Mouse (Mus musculus) hindbrain, embryonic 12.5 days (tissue): ENCODE data around the gene Per1. TPM values are rescaled to one million over a fixed set of nuclear protein-coding genes. Genes with fewer than 3 reads are reported as not detected.

Experiments
- ATAC-seq: fragments of 200-750 bp; cut with Nextera tagmentation; 2 replicates; pipeline ENCODE4 v1.8.0; 2017; ENCODE audit warnings: moderate TSS enrichment; ENCODE audit not compliant: low FRiP score
- H3K27ac ChIP-seq: fragments of 300-500 bp; sonication (generic); 2 replicates; pipeline ENCODE4 v1.5.1; 2016; ENCODE audit warnings: mild to moderate bottlenecking
- H3K27me3 ChIP-seq: fragments of 300-500 bp; sonication (generic); 2 replicates; pipeline ENCODE4 v1.6.1; 2016; ENCODE audit warnings: mild to moderate bottlenecking
- H3K36me3 ChIP-seq: fragments of 300-500 bp; sonication (generic); 2 replicates; pipeline ENCODE4 v1.6.1; 2016; ENCODE audit warnings: mild to moderate bottlenecking
- H3K4me1 ChIP-seq: fragments of 300-500 bp; sonication (generic); 2 replicates; pipeline ENCODE4 v1.6.1; 2016
- H3K4me2 ChIP-seq: fragments of 300-500 bp; sonication (generic); replicated peaks from 2 replicates; pipeline ENCODE4 v1.6.1; 2016; ENCODE audit warnings: mild to moderate bottlenecking
- H3K4me3 ChIP-seq: fragments of 300-500 bp; sonication (generic); 2 replicates; pipeline ENCODE4 v1.5.1; 2016; ENCODE audit warnings: mild to moderate bottlenecking
- H3K9ac ChIP-seq: fragments of 300-500 bp; sonication (generic); 2 replicates; pipeline ENCODE4 v1.6.1; 2016; ENCODE audit warnings: mild to moderate bottlenecking, moderate library complexity
- H3K9me3 ChIP-seq: fragments of 300-500 bp; sonication (generic); replicated peaks from 2 replicates; pipeline ENCODE4 v1.6.1; 2016; ENCODE audit warnings: mild to moderate bottlenecking
- WGBS: fragments of 180-500 bp; shearing (Covaris S2); methylation state at CpG from one replicate; pipeline ENCODE4 v1.1.7; 2016; 5-methylcytosine and 5-hydroxymethylcytosine counted together
- polyA plus RNA-seq: library from polyadenylated mRNA; unstranded; fragments of >200 nt; fragmentation: Nextera tagmentation; extraction: Ambion mirVana; gene quantifications from 2 replicates; pipeline ENCODE4 v1.2.1, GENCODE M21; 2016

The Per1 gene
- polyA plus RNA-seq, 1 experiment from 2014 or later, result 9.8 TPM

- peaks cover 58% of the 10 kb centered on the region for H3K4me1 ChIP-seq
- H3K27me3 ChIP-seq, result no peaks in the 10 kb centered on the region
- WGBS, result 3% methylated on average over 29 of the region's 29 CpGs
- peak overlapping the region; percentile 93 for H3K4me2 ChIP-seq
- ATAC-seq, result no peak
- peak overlapping the region; percentile 82 for H3K27ac ChIP-seq
- peak overlapping the region; percentile 23 for H3K4me3 ChIP-seq
- peaks cover 23% of the 10 kb centered on the region for H3K36me3 ChIP-seq
- peak overlapping the region; percentile 63 for H3K9ac ChIP-seq
- H3K9me3 ChIP-seq, result no peaks in the 10 kb centered on the region
These were observed 2.2 kb downstream of the Per1 start for GRCm38 (mm10) chr11:69096987-69097900.

DNA sequence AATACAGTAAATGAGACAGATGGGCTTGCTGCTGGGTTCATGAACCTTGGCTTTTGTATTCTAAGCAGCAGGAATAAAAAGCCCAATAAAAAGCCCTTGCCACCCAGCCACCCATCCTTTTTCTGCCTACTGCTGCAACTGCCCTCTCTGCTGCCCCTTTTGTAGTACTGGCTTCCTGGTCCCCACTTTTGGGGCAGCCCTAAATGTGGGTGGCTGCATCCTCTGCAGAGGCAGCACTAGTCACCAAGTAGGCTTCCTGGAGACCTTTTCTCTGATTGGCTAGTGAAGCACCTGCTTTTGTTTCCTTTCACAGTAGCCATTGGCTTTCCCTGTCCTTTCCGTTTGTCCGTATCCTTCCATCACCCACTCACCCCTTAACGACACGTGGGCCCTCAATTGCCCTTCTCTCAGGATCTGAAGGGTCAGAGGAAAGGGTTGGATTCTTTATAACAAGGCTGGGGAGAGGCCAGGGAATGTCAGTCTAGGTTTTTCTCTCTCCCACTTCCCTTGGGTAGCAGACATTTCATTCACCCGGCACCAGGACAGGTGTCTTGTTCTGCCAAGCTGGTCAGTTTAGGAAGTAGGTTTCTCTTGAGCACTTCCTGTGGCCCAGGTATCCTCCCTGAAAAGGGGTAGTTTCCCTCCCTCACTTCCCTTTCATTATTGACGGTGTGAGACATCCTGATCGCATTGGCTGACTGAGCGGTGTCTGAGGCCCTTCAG is 3.2 kb downstream of the Per1 start:
- H3K9me3 ChIP-seq, result no peaks in the 10 kb centered on the region
- WGBS, result 21% methylated on average over 8 of the region's 8 CpGs
- 0 out of 2 replicates have a peak overlapping the region, but pooled peaks have one; percentile 76 for H3K9ac ChIP-seq
- no peak for ATAC-seq
- peak overlapping the region; percentile 51 for H3K4me3 ChIP-seq
- peak overlapping the region; percentile 82 for H3K27ac ChIP-seq
- no peaks in the 10 kb centered on the region for H3K27me3 ChIP-seq
- peak overlapping the region; percentile 93 for H3K4me2 ChIP-seq
- peaks cover 58% of the 10 kb centered on the region for H3K4me1 ChIP-seq
- H3K36me3 ChIP-seq, result peaks cover 27% of the 10 kb centered on the region

DNA sequence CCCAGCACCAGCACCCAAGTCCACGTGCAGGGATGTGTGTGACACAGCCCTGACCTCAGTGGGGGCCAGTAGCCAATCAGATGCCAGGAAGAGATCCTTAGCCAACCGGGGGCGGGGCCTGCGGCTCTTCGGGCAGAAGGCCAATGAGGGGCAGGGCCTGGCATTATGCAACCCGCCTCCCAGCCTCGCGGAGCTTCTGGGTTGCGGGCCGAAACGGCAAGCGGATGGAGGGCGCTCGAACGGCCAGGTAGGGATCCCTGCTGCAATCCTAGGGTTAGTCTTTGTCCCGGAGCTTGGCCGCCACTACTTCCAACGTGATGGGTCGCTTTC is 3.7 kb downstream of the Per1 start:
- under 1% methylated on average over 19 of the region's 19 CpGs for WGBS
- Histone ChIP-seq H3K27me3 (no peaks in the 10 kb centered on the region), H3K4me3 (peak overlapping the region; percentile 51), H3K4me1 (peaks cover 58% of the 10 kb centered on the region), H3K27ac (peak overlapping the region; percentile 82), H3K36me3 (peaks cover 32% of the 10 kb centered on the region), H3K9ac (peak overlapping the region; percentile 76), H3K4me2 (peak overlapping the region; percentile 93), H3K9me3 (no peaks in the 10 kb centered on the region)
- ATAC-seq, result peak; percentile 20

- peak overlapping the region; percentile 82 for H3K27ac ChIP-seq
- peak overlapping the region; percentile 51 for H3K4me3 ChIP-seq
- 1% methylated on average over 22 of the region's 22 CpGs for WGBS
- peaks cover 38% of the 10 kb centered on the region for H3K36me3 ChIP-seq
- peak overlapping the region; percentile 76 for H3K9ac ChIP-seq
- peak overlapping the region; percentile 93 for H3K4me2 ChIP-seq
- no peaks in the 10 kb centered on the region for H3K9me3 ChIP-seq
- no peaks in the 10 kb centered on the region for H3K27me3 ChIP-seq
- peaks cover 56% of the 10 kb centered on the region for H3K4me1 ChIP-seq
- ATAC-seq, result no peak
These were observed 4.3 kb downstream of the Per1 start for GRCm38 (mm10) chr11:69099177-69099914.

DNA sequence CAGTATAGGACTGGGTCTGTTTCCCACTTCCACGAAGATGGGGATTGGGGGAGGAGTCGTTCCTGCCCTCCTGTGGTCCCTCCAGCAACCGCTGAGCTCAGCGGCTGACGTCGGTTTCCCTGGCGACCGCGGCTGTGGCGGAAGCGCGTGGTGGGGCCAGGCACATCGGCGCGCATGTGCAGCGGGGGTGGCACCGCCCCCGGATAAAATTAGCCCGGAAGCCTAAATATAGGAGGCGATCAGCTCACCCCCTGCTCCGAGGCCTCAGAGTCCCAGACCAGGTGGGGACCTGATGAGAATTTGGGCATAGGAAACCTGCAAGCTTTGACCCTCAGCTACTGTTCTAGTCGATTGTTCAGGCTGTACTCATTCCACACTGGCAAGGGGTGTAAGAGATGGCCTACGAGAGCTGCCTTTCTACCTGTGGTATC is 4.9 kb downstream of the Per1 start:
- Histone ChIP-seq H3K4me2 (peak overlapping the region; percentile 93), H3K4me1 (peaks cover 53% of the 10 kb centered on the region), H3K27ac (peak overlapping the region; percentile 82), H3K9ac (peak overlapping the region; percentile 76), H3K4me3 (peak overlapping the region; percentile 51), H3K36me3 (peaks cover 44% of the 10 kb centered on the region), H3K9me3 (no peaks in the 10 kb centered on the region), H3K27me3 (no peaks in the 10 kb centered on the region)
- under 1% methylated on average over 23 of the region's 23 CpGs for WGBS
- peak; percentile 24; the same call in 1 of the 2 replicates for ATAC-seq

- H3K4me3 ChIP-seq, result peak overlapping the region; percentile 51
- peaks cover 47% of the 10 kb centered on the region for H3K4me1 ChIP-seq
- no peaks in the 10 kb centered on the region for H3K27me3 ChIP-seq
- ATAC-seq, result no peak
- peak overlapping the region; percentile 76 for H3K9ac ChIP-seq
- H3K4me2 ChIP-seq, result peak overlapping the region; percentile 93
- H3K36me3 ChIP-seq, result peaks cover 53% of the 10 kb centered on the region
- WGBS, result 92% methylated on average over 20 of the region's 20 CpGs
- H3K27ac ChIP-seq, result peak overlapping the region; percentile 82; the same call in 1 of the 2 replicates
- no peaks in the 10 kb centered on the region for H3K9me3 ChIP-seq
These were observed 5.8 kb downstream of the Per1 start for GRCm38 (mm10) chr11:69100639-69101360.

DNA sequence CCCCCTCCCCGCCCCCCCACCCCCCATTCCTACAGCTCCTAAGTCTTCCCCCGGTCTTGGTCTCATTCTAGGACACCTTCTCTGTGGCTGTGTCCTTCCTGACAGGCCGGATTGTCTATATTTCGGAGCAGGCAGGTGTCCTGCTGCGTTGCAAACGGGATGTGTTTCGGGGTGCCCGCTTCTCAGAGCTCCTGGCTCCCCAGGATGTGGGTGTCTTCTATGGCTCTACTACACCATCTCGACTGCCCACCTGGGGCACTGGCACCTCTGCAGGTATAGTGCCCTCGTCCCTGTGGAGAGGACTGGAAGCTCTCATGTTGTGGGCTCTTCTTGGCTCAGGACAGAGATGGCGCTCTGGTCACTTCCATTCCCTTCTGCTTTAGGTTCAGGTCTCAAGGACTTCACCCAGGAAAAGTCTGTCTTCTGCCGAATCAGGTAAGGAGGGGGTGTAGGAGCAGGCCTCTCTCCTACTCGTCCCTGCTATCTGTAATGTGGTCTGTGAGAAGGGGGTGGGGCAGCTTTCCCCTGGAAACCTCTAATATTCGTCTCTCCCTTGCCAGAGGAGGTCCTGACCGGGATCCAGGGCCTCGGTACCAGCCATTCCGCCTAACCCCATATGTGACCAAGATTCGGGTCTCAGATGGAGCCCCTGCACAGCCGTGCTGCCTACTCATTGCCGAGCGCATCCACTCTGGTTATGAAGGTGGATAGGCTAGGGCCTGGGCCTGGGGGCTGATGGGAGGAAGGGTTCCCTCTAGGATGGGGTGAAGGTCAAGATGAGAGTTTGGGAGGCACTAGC is 6.8 kb downstream of the Per1 start:
- Histone ChIP-seq H3K9ac (no peak overlapping the region), H3K27me3 (no peaks in the 10 kb centered on the region), H3K4me3 (no peak overlapping the region), H3K27ac (no peak overlapping the region), H3K4me1 (peaks cover 38% of the 10 kb centered on the region), H3K36me3 (peaks cover 62% of the 10 kb centered on the region), H3K9me3 (no peaks in the 10 kb centered on the region), H3K4me2 (no peak overlapping the region)
- 92% methylated on average over 21 of the region's 21 CpGs for WGBS
- ATAC-seq, result no peak

DNA sequence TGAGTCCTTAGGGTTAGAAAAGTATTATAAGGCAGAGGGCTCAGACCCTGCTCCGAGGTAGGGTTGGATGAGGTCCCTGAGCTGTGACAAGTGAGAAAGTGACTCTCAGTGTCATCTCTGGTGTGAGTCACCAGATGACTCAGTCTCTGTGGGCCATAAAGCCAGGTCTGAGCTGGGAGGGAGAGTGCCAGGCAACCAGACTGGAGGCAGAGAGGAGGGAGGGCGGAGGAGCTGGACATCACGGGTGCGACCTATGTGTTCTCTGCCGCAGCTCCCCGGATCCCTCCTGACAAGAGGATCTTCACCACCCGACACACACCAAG is 7.3 kb downstream of the Per1 start:
- Histone ChIP-seq H3K9me3 (no peaks in the 10 kb centered on the region), H3K27ac (no peak overlapping the region), H3K9ac (no peak overlapping the region), H3K4me1 (peaks cover 33% of the 10 kb centered on the region), H3K27me3 (no peaks in the 10 kb centered on the region), H3K4me3 (no peak overlapping the region), H3K36me3 (peaks cover 67% of the 10 kb centered on the region), H3K4me2 (no peak overlapping the region)
- 96% methylated on average over 7 of the region's 7 CpGs for WGBS
- no peak for ATAC-seq

DNA sequence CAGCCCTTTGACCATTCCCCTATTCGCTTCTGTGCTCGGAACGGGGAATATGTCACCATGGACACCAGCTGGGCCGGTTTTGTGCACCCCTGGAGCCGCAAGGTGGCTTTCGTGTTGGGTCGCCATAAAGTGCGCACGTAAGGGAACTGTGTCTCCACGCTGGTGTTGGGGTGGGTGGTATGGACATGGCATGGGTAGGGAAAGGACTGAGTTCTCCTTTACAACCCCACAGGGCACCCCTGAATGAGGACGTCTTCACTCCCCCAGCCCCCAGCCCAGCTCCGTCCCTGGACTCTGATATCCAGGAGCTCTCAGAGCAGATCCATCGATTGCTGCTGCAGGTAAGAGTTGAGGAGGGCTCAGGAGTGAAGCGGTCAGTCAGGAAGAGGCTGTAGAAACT is 8.1 kb downstream of the Per1 start:
- H3K27me3 ChIP-seq, result no peaks in the 10 kb centered on the region
- no peak overlapping the region for H3K4me2 ChIP-seq
- 89% methylated on average over 14 of the region's 14 CpGs for WGBS
- H3K9me3 ChIP-seq, result no peaks in the 10 kb centered on the region
- H3K36me3 ChIP-seq, result peaks cover 75% of the 10 kb centered on the region
- H3K4me3 ChIP-seq, result no peak overlapping the region
- H3K4me1 ChIP-seq, result peaks cover 25% of the 10 kb centered on the region
- H3K9ac ChIP-seq, result no peak overlapping the region
- no peak overlapping the region for H3K27ac ChIP-seq
- ATAC-seq, result no peak

GRCm38 (mm10) chr11:69103531-69104435 is 8.8 kb downstream of the Per1 start:
- H3K36me3 ChIP-seq, result peaks cover 81% of the 10 kb centered on the region
- 94% methylated on average over 15 of the region's 15 CpGs for WGBS
- H3K4me3 ChIP-seq, result no peak overlapping the region
- H3K9me3 ChIP-seq, result no peaks in the 10 kb centered on the region
- no peak overlapping the region for H3K4me2 ChIP-seq
- H3K27ac ChIP-seq, result no peak overlapping the region
- no peaks in the 10 kb centered on the region for H3K27me3 ChIP-seq
- ATAC-seq, result no peak
- H3K9ac ChIP-seq, result no peak overlapping the region
- H3K4me1 ChIP-seq, result peaks cover 19% of the 10 kb centered on the region
